Mouse (Mus musculus): ENCODE results near the gene Sec14l1. TPM values are rescaled to one million over a fixed set of nuclear protein-coding genes. Genes with fewer than 3 reads are reported as not detected.

Sec14l1 gene
- polyA plus RNA-seq, 1 experiment from 2014 or later: 63.9 TPM

DNA sequence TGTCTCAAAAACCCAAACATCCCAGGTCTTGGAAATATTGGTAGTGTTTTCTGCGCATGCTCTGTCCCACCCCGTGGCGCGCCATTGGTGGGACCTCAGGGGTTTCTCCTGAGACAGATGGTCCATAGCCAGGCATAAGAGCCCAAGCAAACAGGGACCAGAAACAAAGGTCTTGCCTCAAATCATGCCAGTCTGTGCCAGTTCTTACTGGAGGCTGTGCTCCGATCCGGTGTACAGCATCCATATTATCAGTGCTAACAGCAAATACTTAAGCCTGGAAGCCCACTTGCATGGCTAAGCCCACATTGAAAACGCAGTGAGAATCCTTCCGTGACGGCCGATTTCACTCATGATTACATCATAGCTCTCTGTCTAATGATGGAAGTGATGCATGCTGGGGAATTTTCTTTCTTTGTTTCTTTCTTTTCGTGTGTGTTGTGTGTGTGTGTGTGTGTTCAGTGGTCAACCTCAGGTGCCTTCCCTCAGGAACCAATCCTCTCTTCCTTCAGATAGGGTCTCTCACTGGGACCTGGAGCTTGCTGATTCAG lies 54.2 kb downstream of the Sec14l1 start:
- WGBS: 85% methylated on average over 11 of the region's 11 CpGs
- no peak overlapping the region for H3K4me2 ChIP-seq
- no peak for ATAC-seq (replicated peaks)
- H3K4me3 ChIP-seq: no peak overlapping the region
- 0 out of 2 replicates have a peak overlapping the region, but pooled peaks have one; percentile 21 for H3K27ac ChIP-seq
- H3K9me3 ChIP-seq: no peaks in the 10 kb centered on the region
- H3K27me3 ChIP-seq (replicated peaks): no peaks in the 10 kb centered on the region
- peaks cover 1% of the 10 kb centered on the region; the same call in 1 of the 2 replicates for H3K4me1 ChIP-seq
- H3K36me3 ChIP-seq (replicated peaks): no peaks in the 10 kb centered on the region
- H3K9ac ChIP-seq: no peak overlapping the region

- WGBS: 75% methylated on average over 19 of the region's 19 CpGs
- Histone ChIP-seq H3K36me3 (replicated peaks) (no peaks in the 10 kb centered on the region), H3K27me3 (replicated peaks) (no peaks in the 10 kb centered on the region), H3K9me3 (no peaks in the 10 kb centered on the region), H3K4me2 (no peak overlapping the region), H3K4me3 (no peak overlapping the region), H3K9ac (no peak overlapping the region), H3K4me1 (peaks cover 9% of the 10 kb centered on the region), H3K27ac (0 out of 2 replicates have a peak overlapping the region, but pooled peaks have one; percentile 2)
- no peak for ATAC-seq (replicated peaks)
These were observed 55.0 kb downstream of the Sec14l1 start for GRCm38 (mm10) chr11:117169801-117170565.

GRCm38 (mm10) chr11:117174098-117174892 lies 59.3 kb downstream of the Sec14l1 start:
- no peak overlapping the region for H3K9ac ChIP-seq
- 43% methylated on average over 18 of the region's 18 CpGs for WGBS
- H3K4me1 ChIP-seq: peaks cover 15% of the 10 kb centered on the region
- peak overlapping the region; percentile 27 for H3K4me2 ChIP-seq
- H3K27ac ChIP-seq: no peak overlapping the region
- no peaks in the 10 kb centered on the region for H3K36me3 ChIP-seq (replicated peaks)
- ATAC-seq (replicated peaks): no peak
- no peaks in the 10 kb centered on the region for H3K27me3 ChIP-seq (replicated peaks)
- H3K4me3 ChIP-seq: no peak overlapping the region
- H3K9me3 ChIP-seq: no peaks in the 10 kb centered on the region

- H3K9me3 ChIP-seq: no peaks in the 10 kb centered on the region
- WGBS: 48% methylated on average over 15 of the region's 15 CpGs
- no peak overlapping the region for H3K9ac ChIP-seq
- H3K4me1 ChIP-seq: peaks cover 15% of the 10 kb centered on the region
- peak overlapping the region; percentile 27 for H3K4me2 ChIP-seq
- H3K27me3 ChIP-seq (replicated peaks): no peaks in the 10 kb centered on the region
- 0 out of 2 replicates have a peak overlapping the region, but pooled peaks have one; percentile 9 for H3K4me3 ChIP-seq
- ATAC-seq (replicated peaks): no peak
- H3K36me3 ChIP-seq (replicated peaks): no peaks in the 10 kb centered on the region
- no peak overlapping the region for H3K27ac ChIP-seq
These were observed 60.0 kb downstream of the Sec14l1 start for GRCm38 (mm10) chr11:117174924-117175323.

- WGBS: 78% methylated on average over 12 of the region's 12 CpGs
- H3K4me1 ChIP-seq: peaks cover 15% of the 10 kb centered on the region
- no peaks in the 10 kb centered on the region for H3K36me3 ChIP-seq (replicated peaks)
- H3K4me2 ChIP-seq: no peak overlapping the region
- H3K9me3 ChIP-seq: no peaks in the 10 kb centered on the region
- no peak overlapping the region for H3K9ac ChIP-seq
- H3K27ac ChIP-seq: no peak overlapping the region
- no peak for ATAC-seq (replicated peaks)
- no peak overlapping the region for H3K4me3 ChIP-seq
- H3K27me3 ChIP-seq (replicated peaks): no peaks in the 10 kb centered on the region
These were observed 60.5 kb downstream of the Sec14l1 start for GRCm38 (mm10) chr11:117175472-117175871.

DNA sequence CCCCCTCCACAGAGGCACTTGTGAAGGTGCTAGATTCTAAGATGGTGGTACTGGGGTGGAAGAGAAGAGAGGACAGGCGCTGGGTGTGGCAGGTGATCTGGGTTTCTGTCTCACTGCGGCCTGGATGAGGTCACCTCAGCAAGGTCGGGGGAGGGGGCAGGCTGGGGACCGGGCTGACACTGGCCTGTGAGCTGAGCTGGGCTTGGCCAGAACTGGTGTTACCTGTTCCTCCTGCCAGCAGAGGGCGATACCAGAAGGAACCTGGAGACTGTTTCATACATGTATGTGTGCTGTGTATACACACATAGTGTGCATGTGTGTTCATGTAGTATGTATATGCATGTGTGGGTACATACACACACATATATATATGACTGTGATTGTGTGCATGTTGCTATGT lies 61.3 kb downstream of the Sec14l1 start:
- no peaks in the 10 kb centered on the region for H3K27me3 ChIP-seq (replicated peaks)
- no peaks in the 10 kb centered on the region for H3K36me3 ChIP-seq (replicated peaks)
- H3K27ac ChIP-seq: no peak overlapping the region
- no peak overlapping the region for H3K9ac ChIP-seq
- 32% methylated on average over 5 of the region's 5 CpGs for WGBS
- H3K4me3 ChIP-seq: no peak overlapping the region
- H3K9me3 ChIP-seq: no peaks in the 10 kb centered on the region
- ATAC-seq (replicated peaks): no peak; the same call in 1 of the 2 replicates
- H3K4me1 ChIP-seq: peaks cover 15% of the 10 kb centered on the region
- no peak overlapping the region for H3K4me2 ChIP-seq

GRCm38 (mm10) chr11:117176900-117177299 lies 61.9 kb downstream of the Sec14l1 start:
- no peaks in the 10 kb centered on the region for H3K27me3 ChIP-seq (replicated peaks)
- WGBS: 79% methylated on average over 5 of the region's 5 CpGs
- no peak overlapping the region for H3K9ac ChIP-seq
- no peaks in the 10 kb centered on the region for H3K36me3 ChIP-seq (replicated peaks)
- H3K4me2 ChIP-seq: no peak overlapping the region
- H3K4me1 ChIP-seq: peaks cover 15% of the 10 kb centered on the region
- no peak overlapping the region for H3K4me3 ChIP-seq
- H3K27ac ChIP-seq: no peak overlapping the region
- peak; percentile 59 for ATAC-seq (replicated peaks)
- no peaks in the 10 kb centered on the region for H3K9me3 ChIP-seq

DNA sequence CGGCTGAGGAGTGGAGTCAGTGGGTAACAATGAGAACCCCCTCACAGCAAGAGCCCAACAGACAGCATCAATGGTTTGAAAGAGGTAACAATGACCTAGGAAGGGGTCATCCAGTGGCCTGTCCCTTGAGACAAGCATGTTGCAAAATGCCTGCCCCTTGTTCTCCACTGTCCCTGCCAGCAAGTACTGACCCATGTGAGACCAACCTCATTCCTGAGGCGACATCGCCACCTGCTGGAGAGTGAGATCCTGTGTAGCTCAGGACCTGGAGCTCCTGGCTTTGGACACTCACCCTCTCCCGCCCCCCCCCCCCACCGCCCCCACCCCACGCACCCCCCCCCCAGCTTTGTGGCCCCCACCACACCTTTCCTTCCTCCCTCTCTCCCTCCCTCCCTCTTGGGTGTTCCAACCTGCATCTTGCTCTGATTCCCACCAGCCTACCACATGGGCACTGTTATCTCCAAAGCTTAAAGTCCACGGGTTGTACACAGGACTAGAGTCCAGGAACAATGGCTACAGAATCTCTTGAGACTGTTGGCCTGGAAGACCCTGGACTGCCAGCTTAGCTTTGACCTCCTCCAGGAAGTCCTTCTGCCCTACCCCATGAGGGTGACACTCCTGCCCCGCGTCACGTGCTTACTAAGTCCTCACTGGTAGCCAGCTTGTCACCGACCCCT lies 62.5 kb downstream of the Sec14l1 start:
- H3K9me3 ChIP-seq: no peaks in the 10 kb centered on the region
- peak; percentile 81 for ATAC-seq (replicated peaks)
- H3K27ac ChIP-seq: no peak overlapping the region
- 62% methylated on average over 8 of the region's 11 CpGs for whole genome bisulfite sequencing
- no peak overlapping the region for H3K4me3 ChIP-seq
- H3K4me1 ChIP-seq: peaks cover 15% of the 10 kb centered on the region
- no peaks in the 10 kb centered on the region for H3K27me3 ChIP-seq (replicated peaks)
- no peak overlapping the region for H3K4me2 ChIP-seq
- no peaks in the 10 kb centered on the region for H3K36me3 ChIP-seq (replicated peaks)
- H3K9ac ChIP-seq: no peak overlapping the region

GRCm38 (mm10) chr11:117179902-117180301 lies 64.9 kb downstream of the Sec14l1 start:
- H3K27me3 ChIP-seq (replicated peaks): no peaks in the 10 kb centered on the region
- peaks cover 7% of the 10 kb centered on the region for H3K4me1 ChIP-seq
- no peak overlapping the region for H3K27ac ChIP-seq
- WGBS: 89% methylated on average over 5 of the region's 5 CpGs
- H3K4me3 ChIP-seq: no peak overlapping the region
- no peak overlapping the region for H3K4me2 ChIP-seq
- no peaks in the 10 kb centered on the region for H3K36me3 ChIP-seq (replicated peaks)
- no peak overlapping the region for H3K9ac ChIP-seq
- ATAC-seq (replicated peaks): no peak
- no peaks in the 10 kb centered on the region for H3K9me3 ChIP-seq

- WGBS: 89% methylated on average over 3 of the region's 3 CpGs
- H3K4me2 ChIP-seq: no peak overlapping the region
- H3K36me3 ChIP-seq (replicated peaks): no peaks in the 10 kb centered on the region
- ATAC-seq (replicated peaks): no peak
- H3K9ac ChIP-seq: no peak overlapping the region
- no peaks in the 10 kb centered on the region for H3K27me3 ChIP-seq (replicated peaks)
- H3K4me1 ChIP-seq: no peaks in the 10 kb centered on the region
- no peak overlapping the region for H3K27ac ChIP-seq
- H3K4me3 ChIP-seq: no peak overlapping the region
- no peaks in the 10 kb centered on the region for H3K9me3 ChIP-seq
These were observed 67.8 kb downstream of the Sec14l1 start for GRCm38 (mm10) chr11:117182808-117183207.

DNA sequence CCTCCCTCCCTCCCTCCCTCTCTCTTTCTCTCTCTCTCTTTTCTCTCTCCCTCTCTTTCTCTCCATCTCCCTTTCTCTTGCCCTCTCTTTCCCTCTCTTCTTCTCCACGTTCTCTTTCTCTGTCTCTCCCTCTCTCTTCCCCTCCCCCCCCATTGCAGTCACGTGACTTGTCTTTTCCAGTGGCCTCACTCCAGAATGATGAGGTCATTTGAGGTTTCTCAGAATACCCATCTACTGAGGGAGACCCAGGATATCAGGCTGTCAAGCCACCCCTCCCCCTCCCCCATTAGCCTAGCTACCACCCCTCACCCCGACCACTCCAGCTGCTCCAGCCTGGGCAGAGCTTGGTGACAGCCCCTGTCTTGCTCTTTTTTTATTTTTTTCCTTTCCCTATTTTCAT lies 68.3 kb downstream of the Sec14l1 start:
- H3K4me2 ChIP-seq: no peak overlapping the region
- H3K4me3 ChIP-seq: no peak overlapping the region
- H3K9ac ChIP-seq: no peak overlapping the region
- no peak for ATAC-seq (replicated peaks)
- no peaks in the 10 kb centered on the region for H3K27me3 ChIP-seq (replicated peaks)
- no peaks in the 10 kb centered on the region for H3K4me1 ChIP-seq
- H3K36me3 ChIP-seq (replicated peaks): no peaks in the 10 kb centered on the region
- WGBS: 85% methylated on average over 3 of the region's 3 CpGs
- no peak overlapping the region for H3K27ac ChIP-seq
- H3K9me3 ChIP-seq: no peaks in the 10 kb centered on the region

- Histone ChIP-seq H3K9ac (no peak overlapping the region), H3K4me3 (no peak overlapping the region), H3K9me3 (no peaks in the 10 kb centered on the region), H3K36me3 (replicated peaks) (no peaks in the 10 kb centered on the region), H3K4me1 (no peaks in the 10 kb centered on the region), H3K4me2 (no peak overlapping the region), H3K27ac (no peak overlapping the region), H3K27me3 (replicated peaks) (no peaks in the 10 kb centered on the region)
- no peak for ATAC-seq (replicated peaks)
- WGBS: 77% methylated on average over 5 of the region's 5 CpGs
These were observed 68.9 kb downstream of the Sec14l1 start for GRCm38 (mm10) chr11:117183841-117184240.
